Mouse (Mus musculus) CH12.LX (cell line): Measurements from ENCODE around the gene Gnl3l. TPM values are rescaled to one million over a fixed set of nuclear protein-coding genes. Genes with fewer than 3 reads are reported as not detected.

ENCODE experiments used
- DNase-seq: peaks from one replicate; pipeline ENCODE4 v3.0.0-alpha.2; 2013; ENCODE audit errors: extremely low read depth
- H3K27ac ChIP-seq: 2 replicates; pipeline ENCODE4 v1.5.1; 2012; ENCODE audit warnings: low read depth, mild to moderate bottlenecking, control low read depth, moderate library complexity; ENCODE audit not compliant: insufficient read depth
- H3K27me3 ChIP-seq: replicated peaks from 2 replicates; pipeline ENCODE3; 2012; ENCODE audit warnings: inconsistent platforms
- H3K36me3 ChIP-seq, 2 experiments: replicated peaks in 1 of 2; 2 replicates each; pipeline versions ENCODE3 to v1.6.1; 2012; ENCODE audit warnings: inconsistent platforms in 1 of 2, low read length in 1 of 2, mild to moderate bottlenecking in 1 of 2, mixed read lengths in 1 of 2, moderate library complexity in 1 of 2; ENCODE audit not compliant: control insufficient read depth in 1 of 2, insufficient read depth in 1 of 2
- H3K4me1 ChIP-seq, 2 experiments: 2 replicates each; pipeline ENCODE4 v1.6.1; 2012; ENCODE audit warnings: inconsistent platforms in 1 of 2, moderate library complexity in 1 of 2; ENCODE audit not compliant: insufficient read depth in 2 of 2, control insufficient read depth in 1 of 2
- H3K4me2 ChIP-seq: 2 replicates; pipeline ENCODE4 v1.6.1; 2012; ENCODE audit warnings: low read depth, mild to moderate bottlenecking, control low read depth; ENCODE audit not compliant: poor library complexity, insufficient read depth, severe bottlenecking
- H3K4me3 ChIP-seq, 3 experiments: fragments of 150-350 bp in 1 of 3; sonication (generic) in 1 of 3; replicated peaks in 1 of 3; 2 replicates each; pipeline versions ENCODE3 to v1.5.1; 2011 to 2012; ENCODE audit warnings: low read depth in 2 of 3, low read length in 2 of 3, mild to moderate bottlenecking in 2 of 3, moderate library complexity in 2 of 3, control low read depth in 1 of 3, improper control_type of control experiment in 1 of 3, inconsistent platforms in 1 of 3, mixed read lengths in 1 of 3; ENCODE audit not compliant: poor library complexity in 1 of 3
- H3K79me2 ChIP-seq: replicated peaks from 2 replicates; pipeline ENCODE4 v1.6.1; 2012; ENCODE audit warnings: mild to moderate bottlenecking, moderate library complexity; ENCODE audit not compliant: control insufficient read depth, poor library complexity, insufficient read depth, severe bottlenecking; ENCODE audit errors: extremely low read depth
- H3K9ac ChIP-seq: 2 replicates; pipeline ENCODE4 v1.6.1; 2012; ENCODE audit warnings: low read depth, mild to moderate bottlenecking, control low read depth, moderate library complexity; ENCODE audit not compliant: insufficient read depth
- H3K9me3 ChIP-seq: replicated peaks from 2 replicates; pipeline ENCODE3; 2012; ENCODE audit warnings: low read length, inconsistent platforms, mixed read lengths
- E2F4 ChIP-seq: IDR thresholded peaks from 2 replicates; pipeline ENCODE4 v1.6.1; 2011; ENCODE audit warnings: low read depth, low read length, improper control_type of control experiment; ENCODE audit not compliant: insufficient replicate concordance
- HCFC1 ChIP-seq: IDR thresholded peaks from 2 replicates; pipeline ENCODE4 v1.6.1; 2012; ENCODE audit warnings: low read depth, mild to moderate bottlenecking, inconsistent platforms, low read length, improper control_type of control experiment
- MAZ ChIP-seq: IDR thresholded peaks from 2 replicates; pipeline ENCODE4 v1.6.1; 2012; ENCODE audit warnings: low read depth, mild to moderate bottlenecking, inconsistent platforms, low read length, improper control_type of control experiment, moderate library complexity
- MEF2A ChIP-seq: IDR thresholded peaks from 2 replicates; pipeline ENCODE4 v1.6.1; 2014; ENCODE audit warnings: low read depth, mild to moderate bottlenecking, inconsistent platforms, low read length, improper control_type of control experiment, borderline replicate concordance
- MXI1 ChIP-seq: IDR thresholded peaks from 2 replicates; pipeline ENCODE4 v1.6.1; 2011; ENCODE audit warnings: mild to moderate bottlenecking, low read depth, low read length, improper control_type of control experiment
- MYC ChIP-seq: IDR thresholded peaks from 2 replicates; pipeline ENCODE4 v1.6.1; 2011; ENCODE audit warnings: low read depth, mild to moderate bottlenecking, improper control_type of control experiment, low read length
- PAX5 ChIP-seq: IDR thresholded peaks from 2 replicates; pipeline ENCODE4 v1.6.1; 2012; ENCODE audit warnings: low read length, inconsistent platforms, mixed read lengths
- POLR2A ChIP-seq: IDR thresholded peaks from 2 replicates; pipeline ENCODE4 v1.6.1; 2011; ENCODE audit warnings: low read depth, mild to moderate bottlenecking, improper control_type of control experiment, low read length
- RAD21 ChIP-seq: IDR thresholded peaks from 2 replicates; pipeline ENCODE4 v1.6.1; 2011; ENCODE audit warnings: low read depth, mild to moderate bottlenecking, low read length, improper control_type of control experiment, moderate library complexity
- RCOR1 ChIP-seq: conservative IDR thresholded peaks from 2 replicates; pipeline ENCODE4 v1.6.1; 2012; ENCODE audit warnings: low read depth, mild to moderate bottlenecking, inconsistent platforms, low read length, improper control_type of control experiment
- SIN3A ChIP-seq: IDR thresholded peaks from 2 replicates; pipeline ENCODE4 v1.6.1; 2012; ENCODE audit warnings: low read length, improper control_type of control experiment, inconsistent platforms
- SMC3 ChIP-seq: IDR thresholded peaks from 2 replicates; pipeline ENCODE4 v1.6.1; 2011; ENCODE audit warnings: low read depth, low read length, improper control_type of control experiment
- TBP ChIP-seq: conservative IDR thresholded peaks from 2 replicates; pipeline ENCODE4 v1.6.1; 2011; ENCODE audit warnings: low read depth, low read length, improper control_type of control experiment
- TCF12 ChIP-seq: IDR thresholded peaks from 2 replicates; pipeline ENCODE4 v1.6.1; 2014; ENCODE audit warnings: low read depth, mild to moderate bottlenecking, inconsistent platforms, low read length, improper control_type of control experiment
- USF1 ChIP-seq: IDR thresholded peaks from 2 replicates; pipeline ENCODE4 v1.6.1; 2014; ENCODE audit warnings: low read depth, mild to moderate bottlenecking, inconsistent platforms, low read length, improper control_type of control experiment
- ZKSCAN1 ChIP-seq: IDR thresholded peaks from 2 replicates; pipeline ENCODE4 v1.6.1; 2012; ENCODE audit warnings: low read depth, inconsistent platforms, low read length, improper control_type of control experiment, borderline replicate concordance
- ZMIZ1 ChIP-seq: IDR thresholded peaks from 2 replicates; pipeline ENCODE4 v1.6.1; 2012; ENCODE audit warnings: low read depth, mild to moderate bottlenecking, inconsistent platforms, low read length, improper control_type of control experiment
- dilution Hi-C: fragments of 300-500 bp; cut with MboI; formaldehyde crosslinking; loops from 2 replicates; pipeline ENCODE4 v1.14.3; 2020; ENCODE audit warnings: low sequenced_read_pairs; ENCODE audit not compliant: extremely low pct_unique_long_range_greater_than_20kb, extremely low pct_ligation_motif_present
- in situ Hi-C: fragments of 300-500 bp; cut with MboI; formaldehyde crosslinking; loops from 3 replicates; pipeline ENCODE4 v1.14.3; 2019; ENCODE audit warnings: low sequenced_read_pairs, low pct_ligation_motif_present, low pct_unique_long_range_greater_than_20kb, mixed read lengths
- polyA plus RNA-seq: library from polyadenylated mRNA; unstranded; fragments of >175 nt; gene quantifications from 2 replicates; pipeline ENCODE4 v1.2.1, GENCODE M21; 2012; ENCODE audit warnings: low read depth; ENCODE audit not compliant: insufficient read length
- total RNA-seq, 2 experiments: library from RNA; depleted of rRNA; stranded (reverse); fragments of 300-350 nt in 1 of 2; fragments of >200 nt in 1 of 2; gene quantifications; 2 replicates each; pipeline ENCODE4 v1.2.3; 2012 to 2014

Gene Gnl3l
- total and polyA plus RNA-seq, 3 experiments = 32.3 to 63.8 (median 38.4) TPM

DNA sequence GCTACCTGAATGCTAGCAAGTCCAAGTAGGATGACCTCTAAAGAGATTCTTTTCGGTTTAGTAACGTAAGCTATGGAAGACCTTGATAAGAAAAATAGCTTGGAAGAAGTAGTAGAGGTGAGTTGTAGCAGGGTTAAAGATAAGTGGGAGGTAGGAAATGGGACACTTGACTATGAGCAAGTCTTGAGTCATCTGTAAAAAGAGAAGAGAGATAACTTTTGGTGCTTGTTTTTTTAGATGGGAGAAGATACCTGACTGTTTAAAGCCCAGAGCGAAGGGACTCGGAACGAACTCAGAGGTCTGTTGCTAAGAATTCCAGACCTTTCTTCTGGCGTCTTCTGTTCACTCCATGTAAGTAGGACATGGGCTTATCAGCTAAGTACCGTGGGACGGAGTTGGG lies 28.7 kb upstream of the Gnl3l start, which contains the start of gene Fgd1:
Fgd1 (plus strand) TSS at position 301 of the 400 bp plus-strand sequence.
- no peaks in the 10 kb centered on the region for H3K27me3 ChIP-seq
- H3K9ac ChIP-seq = peak within 1 kb of the TSS; percentile 79
- H3K4me2 ChIP-seq = peak within 1 kb of the TSS; percentile 79
- no peaks in the 10 kb centered on the region for H3K79me2 ChIP-seq
- dilution Hi-C loops (no loop called here), in situ Hi-C loops (no loop called here)
- no peaks in the 10 kb centered on the region for H3K36me3 ChIP-seq
- no peak for DNase-seq
- no peak within 1 kb of the TSS for H3K27ac ChIP-seq
- no peaks in the 10 kb centered on the region; a peak in 1 of 4 replicates for H3K4me1 ChIP-seq
- no peaks in the 10 kb centered on the region for H3K9me3 ChIP-seq
- TF ChIP-seq E2F4 = no peak
- no peak for TF ChIP-seq MEF2A
- no peak for TF ChIP-seq SMC3
- no peak for TF ChIP-seq MAZ
- no peak for TF ChIP-seq SIN3A
- TF ChIP-seq, all 38 proteins: peak for 0
- H3K4me3 ChIP-seq = peak within 1 kb of the TSS; percentile 45 to 75 (median 53)

DNA sequence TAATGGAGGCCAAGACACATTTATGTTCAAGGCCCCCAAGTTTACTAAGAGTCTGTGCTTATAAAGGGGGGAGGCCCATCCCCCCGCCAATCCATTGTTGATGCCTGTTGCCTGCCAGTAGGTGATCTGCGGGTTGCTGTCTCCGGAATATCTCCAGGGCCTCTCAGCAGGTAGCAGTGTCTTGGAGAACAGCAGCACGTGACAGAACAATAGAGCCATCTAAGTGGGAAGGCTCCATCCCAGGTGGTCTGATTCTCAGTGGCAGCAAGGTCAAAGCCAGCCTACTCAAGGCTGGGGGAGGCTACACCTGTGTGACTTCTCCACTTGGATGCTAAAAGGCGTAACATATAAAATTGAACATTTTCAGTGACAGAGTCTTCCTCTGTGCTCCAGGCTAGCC lies 24.1 kb upstream of the Gnl3l start:
- Histone ChIP-seq H3K27me3 (no peaks in the 10 kb centered on the region), H3K36me3 (no peaks in the 10 kb centered on the region), H3K4me2 (no peak overlapping the region), H3K4me1 (no peaks in the 10 kb centered on the region), H3K27ac (no peak overlapping the region), H3K4me3 (no peak overlapping the region), H3K9me3 (no peaks in the 10 kb centered on the region), H3K79me2 (no peaks in the 10 kb centered on the region), H3K9ac (no peak overlapping the region)
- in situ Hi-C loops = no loop called here
- no peak for TF ChIP-seq ZMIZ1
- no peak for TF ChIP-seq RAD21
- TF ChIP-seq MXI1 = no peak
- TF ChIP-seq RCOR1 = no peak
- no peak for TF ChIP-seq PAX5
- TF ChIP-seq ZKSCAN1 = no peak
- TF ChIP-seq HCFC1 = no peak
- TF ChIP-seq POLR2A = no peak
- TF ChIP-seq TCF12 = no peak
- no peak for TF ChIP-seq SMC3
- dilution Hi-C loops = no loop called here
- no peak for DNase-seq

DNA sequence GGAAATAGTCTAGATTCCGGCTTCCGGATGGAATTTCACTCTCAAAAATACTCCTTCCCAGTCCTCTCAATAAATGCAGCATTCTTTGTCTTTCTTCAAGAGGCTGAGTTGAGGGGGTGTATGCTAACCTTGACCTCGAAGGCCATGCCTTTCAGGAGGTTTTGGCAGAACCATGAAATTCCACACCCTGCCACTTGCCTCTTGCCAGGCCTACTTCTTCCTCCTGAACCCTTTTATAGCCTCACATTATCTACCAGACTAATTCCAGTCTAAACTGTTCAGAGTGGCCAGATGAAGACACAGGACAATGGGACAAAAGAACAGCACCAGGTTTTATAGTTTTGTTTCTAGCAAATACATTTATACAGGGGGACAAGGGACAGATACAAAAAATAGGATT lies 14.3 kb upstream of the Gnl3l start:
- dilution Hi-C loops = no loop called here

More for the DNA sequence above, 14.3 kb upstream of the Gnl3l start:
- Histone ChIP-seq H3K4me2 (no peak overlapping the region), H3K4me1 (no peaks in the 10 kb centered on the region), H3K27ac (no peak overlapping the region), H3K27me3 (no peaks in the 10 kb centered on the region), H3K4me3 (no peak overlapping the region), H3K79me2 (no peaks in the 10 kb centered on the region), H3K36me3 (no peaks in the 10 kb centered on the region), H3K9me3 (no peaks in the 10 kb centered on the region), H3K9ac (no peak overlapping the region)
- in situ Hi-C loops = no loop called here
- DNase-seq = no peak
- TF ChIP-seq USF1 (no peak), TBP (no peak), SIN3A (no peak), ZKSCAN1 (no peak), HCFC1 (no peak), MYC (no peak), RAD21 (no peak)
